Mouse (Mus musculus) forelimb bud, embryonic 11.5 days (tissue): ENCODE measurements around the gene Olfr1532-ps1.
"Not testable (repeated sequence)": the region's sequence is repeated elsewhere in the genome, so short reads cannot be mapped to it uniquely, and the experiment has no call there.

Experiments
- DNase-seq: peaks from one replicate; pipeline ENCODE4 v3.0.0-alpha.2; 2012; ENCODE audit warnings: low read depth, low spot score

Olfr1532-ps1 gene

DNA sequence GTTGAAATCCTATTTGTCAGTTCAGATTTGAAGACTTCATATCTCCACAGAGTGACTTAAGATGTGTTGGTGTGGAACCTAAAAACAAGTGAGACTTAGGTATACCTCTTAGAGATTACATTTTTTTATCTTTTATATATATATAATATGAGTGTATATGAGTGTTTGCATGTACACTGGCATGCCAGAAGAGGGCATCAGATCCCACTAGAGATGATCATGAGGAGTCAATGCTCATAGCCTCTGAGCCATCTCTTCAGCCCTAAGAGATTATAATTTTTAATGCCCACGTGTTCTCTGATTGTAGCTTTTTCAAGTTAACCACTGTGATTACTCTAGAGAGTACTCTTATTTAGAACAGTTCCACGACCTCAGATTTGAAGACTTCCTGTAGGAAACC is at the start of gene Olfr1532-ps1:
Gene Olfr1532-ps1, plus strand, starts transcription at position 326 of the 400 bp plus-strand sequence.
- DNase-seq = no peak

DNA sequence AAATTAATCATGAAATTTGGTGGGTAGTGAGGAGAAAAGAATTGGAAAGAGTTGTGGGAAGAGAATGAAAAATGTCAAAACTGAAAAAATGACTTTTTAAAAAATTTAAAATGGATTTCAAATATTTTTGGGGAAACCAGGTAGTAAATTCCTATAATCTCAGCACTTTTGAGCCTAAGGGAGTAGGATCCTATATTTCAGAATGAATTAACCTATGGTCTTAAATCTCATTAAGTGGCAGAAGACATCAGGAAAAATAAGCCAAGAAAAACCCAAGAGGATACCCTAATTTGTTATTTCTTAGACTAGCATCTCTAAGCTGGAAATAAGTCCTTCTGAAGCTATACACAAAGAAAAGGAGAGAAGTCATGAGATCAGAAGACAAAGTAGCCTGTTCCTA is 44.9 kb upstream of the Olfr1532-ps1 start, which contains the start of gene Olfr704:
Gene Olfr704, plus strand, starts transcription at position 301 of the 400 bp plus-strand sequence.
- DNase-seq = no peak

DNA sequence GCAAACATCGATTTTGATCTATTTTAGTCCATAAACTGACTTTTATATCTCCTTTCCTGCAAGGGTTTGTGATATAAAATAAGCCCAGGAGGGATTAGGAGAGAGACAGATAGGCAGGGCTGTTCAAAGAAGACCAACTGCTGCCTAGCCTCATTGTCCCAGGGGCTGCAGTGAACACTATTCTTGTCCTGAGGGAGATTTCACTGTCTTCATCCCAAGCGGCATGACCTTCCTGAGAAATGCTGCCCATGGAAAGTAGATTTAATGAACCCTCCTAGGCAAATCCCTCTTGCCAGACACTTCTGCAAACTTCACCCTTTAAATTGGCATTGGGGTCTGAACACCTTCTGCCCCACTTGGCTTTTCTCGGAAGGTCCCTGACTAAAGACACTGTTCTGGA is 31.0 kb upstream of the Olfr1532-ps1 start, which contains the start of gene Olfr705:
Gene Olfr705, minus strand, starts transcription at position 101 of the 400 bp plus-strand sequence.
- no peak for DNase-seq

DNA sequence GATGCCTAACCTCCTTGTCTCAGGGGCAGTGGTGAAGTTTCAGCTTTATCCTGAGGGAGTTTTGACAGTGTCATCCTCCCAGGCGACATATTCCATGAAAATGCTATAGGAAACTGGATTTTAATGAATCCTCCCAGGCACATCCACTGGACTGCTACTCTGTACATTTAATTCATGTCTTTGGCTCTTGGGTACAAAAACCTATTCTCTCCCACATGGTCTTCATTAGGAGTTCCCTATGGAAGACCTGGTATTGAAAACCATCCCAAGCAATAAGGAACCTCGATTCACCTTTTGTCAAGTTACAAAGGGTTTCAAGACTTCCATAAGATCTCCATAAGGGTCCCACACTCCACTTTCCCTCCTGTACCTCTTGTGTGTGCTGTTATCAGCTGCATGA is 19.7 kb upstream of the Olfr1532-ps1 start, which contains the start of gene Olfr706:
Gene Olfr706, minus strand, starts transcription at position 101 of the 400 bp plus-strand sequence.
- no peak for DNase-seq

DNA sequence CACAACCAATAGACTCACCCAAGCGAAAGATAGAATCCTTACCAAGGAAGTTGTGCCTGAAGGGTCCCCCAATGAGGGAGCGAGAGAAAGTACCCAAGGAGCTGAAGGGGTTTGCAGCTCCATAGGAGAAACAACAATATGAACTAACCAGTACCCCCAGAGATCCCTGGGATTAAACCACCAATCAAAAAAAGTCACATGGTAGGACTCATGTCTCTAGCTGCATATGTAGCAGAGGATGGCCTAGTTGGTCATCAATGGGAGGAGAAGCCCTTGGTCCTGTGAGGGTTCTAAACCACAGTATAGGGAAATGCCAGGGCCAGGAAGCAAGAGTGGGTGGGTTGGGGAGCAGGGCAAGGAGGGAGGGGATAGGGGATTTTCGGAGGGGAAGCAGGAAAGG is 6.7 kb upstream of the Olfr1532-ps1 start, which contains the start of gene Olfr707:
Gene Olfr707, minus strand, starts transcription at position 101 of the 400 bp plus-strand sequence.
- not testable (repeated sequence) for DNase-seq

DNA sequence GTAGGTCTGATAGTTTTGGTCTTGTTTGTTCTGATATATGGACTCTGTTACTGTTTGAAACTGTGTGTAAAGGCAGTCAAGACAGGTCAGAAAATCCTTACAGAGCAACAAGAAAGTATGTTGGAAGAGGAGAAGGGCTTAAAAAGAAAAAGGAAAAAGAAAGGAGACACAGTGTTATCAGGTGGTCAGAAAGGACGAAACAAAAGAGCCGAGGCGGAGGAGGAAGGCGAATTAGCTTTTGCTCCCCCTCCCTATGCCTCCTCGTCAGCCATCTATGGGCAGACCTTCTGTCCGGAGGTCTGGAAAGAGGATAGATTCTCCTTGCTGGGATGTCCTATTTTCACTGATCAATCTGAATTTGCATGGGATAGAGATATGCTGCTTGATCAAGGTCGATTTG is 13.2 kb downstream of the Olfr1532-ps1 start:
- not testable (repeated sequence) for DNase-seq

DNA sequence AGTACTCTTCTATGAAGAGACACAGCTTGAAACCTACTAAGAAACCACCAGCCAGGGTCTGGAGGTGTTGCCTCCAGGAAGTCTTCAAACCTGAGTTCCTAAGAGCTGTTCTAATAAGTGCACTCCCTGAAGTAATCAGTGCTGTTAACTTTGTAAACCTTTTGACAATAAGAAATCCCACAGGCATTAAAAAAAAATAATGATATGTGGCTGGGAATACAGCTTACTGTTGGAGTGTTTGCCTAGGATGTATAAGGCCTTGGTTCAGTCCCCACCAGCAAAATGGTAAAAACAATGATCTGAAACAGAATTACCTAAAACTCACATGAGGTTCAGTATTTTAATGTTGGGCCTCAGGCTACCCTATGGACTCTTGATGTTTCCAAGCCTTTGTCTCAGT is 24.3 kb downstream of the Olfr1532-ps1 start, which contains the start of gene Olfr709-ps1:
Gene Olfr709-ps1, minus strand, starts transcription at position 101 of the 400 bp plus-strand sequence.
- DNase-seq = no peak

DNA sequence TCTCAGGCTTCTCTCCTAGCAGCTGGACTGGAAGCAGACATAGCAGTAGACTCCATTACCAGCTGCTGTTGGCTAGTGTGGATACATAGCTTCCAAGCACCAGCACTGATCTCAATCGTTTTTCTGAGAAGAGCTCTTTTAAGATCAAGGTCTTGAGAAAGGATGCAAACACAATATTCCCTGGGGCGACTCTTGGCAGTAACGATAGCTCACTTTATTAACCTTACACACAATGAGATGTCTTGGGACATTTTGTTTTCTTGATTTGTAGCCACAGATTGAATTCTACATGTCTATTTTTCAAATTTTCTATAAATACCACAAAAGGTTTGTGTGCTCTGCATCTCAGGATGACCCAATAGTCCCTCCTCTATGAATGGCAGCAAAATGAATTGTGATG is 40.4 kb downstream of the Olfr1532-ps1 start, which contains the start of gene Olfr710:
Gene Olfr710, minus strand, starts transcription at position 101 of the 400 bp plus-strand sequence.
- DNase-seq = no peak

DNA sequence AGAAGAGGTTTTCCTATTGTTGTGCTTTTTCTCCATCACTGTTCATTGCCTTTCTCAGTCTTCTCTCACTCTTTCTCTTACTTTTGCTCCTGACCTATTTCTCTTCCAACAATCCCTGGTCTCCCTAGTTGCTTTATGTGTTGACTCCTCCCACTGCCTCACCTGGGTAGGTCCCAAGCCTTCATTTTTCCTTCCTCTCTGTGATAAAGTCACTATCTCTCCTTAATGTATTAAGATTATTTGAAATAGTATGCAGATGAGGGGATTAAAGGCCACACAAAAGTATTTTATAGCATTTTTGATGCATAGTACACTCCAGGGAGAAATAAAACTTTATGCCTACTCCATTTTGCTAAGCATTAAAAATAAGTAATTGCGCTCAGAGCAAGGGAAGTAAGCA is 56.0 kb downstream of the Olfr1532-ps1 start, which contains the start of gene Olfr6:
Gene Olfr6, minus strand, starts transcription at position 101 of the 400 bp plus-strand sequence.
- no peak for DNase-seq
